Mouse (Mus musculus): ENCODE data around the gene Usp18. TPM values are rescaled to one million over a fixed set of nuclear protein-coding genes. Genes with fewer than 3 reads are reported as not detected.

Gene Usp18
- polyA plus RNA-seq (2012; fragmentation: generic; extraction: Trizol): 0.02 TPM
- long read RNA-seq, experiment 1: 0 reads
- long read RNA-seq, experiment 2: 0 reads

DNA sequence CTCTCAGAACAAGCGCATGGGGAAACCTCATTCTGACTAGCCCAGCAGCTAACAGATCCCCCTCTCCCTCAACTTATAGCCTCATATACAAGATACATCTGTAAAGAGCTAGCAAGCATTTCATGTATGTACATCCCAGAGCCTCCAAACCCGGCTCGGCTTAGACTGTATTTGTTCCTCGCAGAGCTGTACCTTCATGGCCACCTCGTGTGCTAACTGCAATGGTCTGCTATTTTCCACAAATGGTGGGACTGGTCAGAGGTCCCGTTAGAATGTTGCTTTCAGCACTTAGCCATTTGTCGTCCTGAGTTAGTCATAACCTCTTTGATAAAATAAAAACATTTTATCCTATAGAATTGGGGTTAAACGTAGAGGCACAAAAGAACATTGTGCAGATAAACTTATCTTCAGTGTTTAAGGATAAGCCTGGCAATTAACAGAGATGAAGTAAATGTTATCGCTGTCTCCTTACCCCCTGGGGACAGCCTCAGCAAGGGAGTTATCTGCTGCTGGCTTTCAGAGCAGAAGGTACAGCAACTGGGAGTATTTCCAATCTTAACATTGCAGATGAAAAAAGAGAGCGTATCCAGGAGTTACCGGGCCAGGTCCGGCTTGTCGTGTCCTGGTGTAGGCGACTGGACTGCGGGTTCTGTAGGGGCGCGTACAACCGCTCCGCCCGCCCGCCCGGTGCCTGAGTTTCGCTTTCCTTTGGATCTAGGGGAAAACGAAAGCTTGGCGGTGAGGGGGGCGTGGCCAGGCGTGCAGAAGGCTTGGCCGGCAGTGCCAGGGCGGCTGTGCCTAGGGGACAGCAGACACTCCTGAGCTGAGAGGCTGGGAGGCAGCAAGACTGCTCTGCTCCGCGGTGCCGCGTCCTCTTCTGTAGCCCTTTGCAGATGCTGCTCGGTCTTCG, at the start of gene Usp18:
Gene Usp18, plus strand, starts transcription at position 780 of the 910 bp plus-strand sequence.
- Histone ChIP-seq H3K27me3 (ENCODE audit: control insufficient read depth, insufficient read depth, insufficient read length) (peaks cover 24% of the 10 kb centered on the region), H3ac (ENCODE audit: control insufficient read depth, insufficient read length, low read depth) (peak within 1 kb of the TSS; percentile 18), H3K4me3 (ENCODE audit: insufficient read depth, poor library complexity, severe bottlenecking) (peak within 1 kb of the TSS; percentile 29), H3K79me3 (ENCODE audit: low read depth) (no peaks in the 10 kb centered on the region), H3K36me3 (ENCODE audit: control insufficient read depth, insufficient read depth) (no peaks in the 10 kb centered on the region), H3K79me2 (ENCODE audit: control insufficient read depth, insufficient read depth) (no peaks in the 10 kb centered on the region)
- TF ChIP-seq CTCF (IDR thresholded peaks at IDR 0.05; ENCODE audit: control insufficient read depth, insufficient read depth, insufficient read length): no peak
- TF ChIP-seq FOSL1 (IDR thresholded peaks at IDR 0.05; ENCODE audit: insufficient read depth, low read length, poor library complexity, severe bottlenecking): no peak
- TF ChIP-seq CEBPB (IDR thresholded peaks at IDR 0.05; ENCODE audit: low read depth): no peak
- TF ChIP-seq MYOD1 (IDR thresholded peaks at IDR 0.05; ENCODE audit: control insufficient read depth, insufficient read length, low read depth): no peak
- peak; percentile 43 for TF ChIP-seq MAX (IDR thresholded peaks at IDR 0.05)

DNA sequence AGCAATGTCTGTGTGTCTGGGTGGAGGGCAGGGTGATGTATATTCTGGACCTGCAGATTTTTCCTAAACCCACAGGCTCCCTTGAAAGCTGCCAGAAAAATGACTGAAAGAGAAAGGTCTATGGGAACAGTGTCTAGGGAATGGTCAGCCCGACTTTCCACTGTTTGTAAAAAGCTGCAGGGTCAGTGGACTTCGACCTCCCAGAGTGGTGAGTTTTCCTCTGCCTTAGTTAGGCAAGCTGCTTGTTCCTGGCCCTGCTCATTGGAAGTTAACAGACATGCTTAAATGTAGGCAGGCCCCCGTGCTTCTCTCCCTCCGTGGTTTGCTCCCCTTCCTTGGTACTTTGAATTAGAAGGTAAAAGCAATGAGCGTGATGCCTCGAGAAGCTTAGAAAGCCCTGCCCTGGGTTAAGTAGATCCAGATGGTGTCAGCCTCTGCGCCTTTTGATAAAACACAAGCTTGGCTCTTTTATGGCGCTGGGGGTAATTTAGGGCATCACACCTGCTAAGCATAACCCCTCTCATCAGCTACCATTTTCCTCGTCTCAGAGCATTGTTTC, 47.8 kb upstream of the Usp18 start:
- Histone ChIP-seq H3K4me3 (ENCODE audit: insufficient read depth, poor library complexity, severe bottlenecking) (no peak overlapping the region), H3K79me2 (ENCODE audit: control insufficient read depth, insufficient read depth) (no peaks in the 10 kb centered on the region), H3K27me3 (ENCODE audit: control insufficient read depth, insufficient read depth, insufficient read length) (no peaks in the 10 kb centered on the region), H3ac (ENCODE audit: control insufficient read depth, insufficient read length, low read depth) (no peak overlapping the region), H3K36me3 (ENCODE audit: control insufficient read depth, insufficient read depth) (no peaks in the 10 kb centered on the region), H3K79me3 (ENCODE audit: low read depth) (no peaks in the 10 kb centered on the region)
- TF ChIP-seq MAX (IDR thresholded peaks at IDR 0.05): no peak
- no peak for TF ChIP-seq FOSL1 (IDR thresholded peaks at IDR 0.05; ENCODE audit: insufficient read depth, low read length, poor library complexity, severe bottlenecking)
- TF ChIP-seq CTCF (IDR thresholded peaks at IDR 0.05; ENCODE audit: control insufficient read depth, insufficient read depth, insufficient read length): no peak
- no peak for TF ChIP-seq USF1 (IDR thresholded peaks at IDR 0.05; ENCODE audit: low read depth)
- TF ChIP-seq MYOG (IDR thresholded peaks at IDR 0.05; ENCODE audit: control insufficient read depth, extremely low read depth, insufficient read length): no peak
- no peak for TF ChIP-seq MYOD1 (IDR thresholded peaks at IDR 0.05; ENCODE audit: control insufficient read depth, insufficient read length, low read depth)
- no peak for TF ChIP-seq CEBPB (IDR thresholded peaks at IDR 0.05; ENCODE audit: low read depth)

DNA sequence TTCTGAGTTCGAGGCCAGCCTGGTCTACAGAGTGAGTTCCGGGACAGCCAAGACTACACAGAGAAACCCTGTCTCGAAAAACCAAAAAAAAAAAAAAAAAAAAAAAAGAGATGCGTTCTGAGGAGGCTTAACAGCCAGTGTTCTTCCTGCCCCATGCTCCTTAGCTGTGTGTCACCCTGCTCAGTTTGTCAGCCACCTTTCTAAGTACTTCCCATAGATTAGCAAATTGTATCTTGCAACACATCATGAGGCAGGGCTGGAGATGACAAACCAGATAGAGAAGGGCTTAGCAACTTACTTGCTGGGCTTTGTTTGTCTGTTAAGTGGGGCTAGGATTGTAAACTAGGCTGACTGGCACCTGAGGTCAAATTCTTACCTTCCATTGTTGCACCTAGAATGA, 45.2 kb upstream of the Usp18 start:
- no peaks in the 10 kb centered on the region for H3K36me3 ChIP-seq (ENCODE audit: control insufficient read depth, insufficient read depth)
- TF ChIP-seq USF1 (IDR thresholded peaks at IDR 0.05; ENCODE audit: low read depth): no peak
- TF ChIP-seq CTCF (IDR thresholded peaks at IDR 0.05; ENCODE audit: control insufficient read depth, insufficient read depth, insufficient read length): no peak
- no peak for TF ChIP-seq MYOD1 (IDR thresholded peaks at IDR 0.05; ENCODE audit: control insufficient read depth, insufficient read length, low read depth)
- TF ChIP-seq MAX (IDR thresholded peaks at IDR 0.05): no peak
- TF ChIP-seq MYOG (IDR thresholded peaks at IDR 0.05; ENCODE audit: control insufficient read depth, extremely low read depth, insufficient read length): no peak
- TF ChIP-seq FOSL1 (IDR thresholded peaks at IDR 0.05; ENCODE audit: insufficient read depth, low read length, poor library complexity, severe bottlenecking): no peak
- no peak for TF ChIP-seq CEBPB (IDR thresholded peaks at IDR 0.05; ENCODE audit: low read depth)

DNA sequence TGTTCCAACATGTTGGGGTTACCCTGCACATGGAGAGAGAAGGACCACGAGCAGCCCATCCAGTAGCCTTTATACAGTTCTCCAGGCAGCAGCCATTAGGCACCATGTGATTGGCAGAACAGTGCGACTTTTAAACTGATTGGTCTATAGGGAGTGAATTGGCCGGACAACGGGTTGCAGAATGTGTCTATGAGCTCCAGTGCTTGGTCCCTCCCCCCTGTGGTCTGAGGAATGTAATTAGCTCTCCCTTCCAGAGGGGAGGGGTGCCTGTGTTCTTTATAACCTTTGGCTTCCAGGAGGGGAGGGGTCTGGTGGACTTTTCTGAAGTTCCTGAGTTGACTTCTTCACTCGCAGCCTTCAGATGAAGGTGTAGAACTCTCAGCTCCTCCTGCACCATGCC, 43.7 kb upstream of the Usp18 start:
- Histone ChIP-seq H3K27me3 (ENCODE audit: control insufficient read depth, insufficient read depth, insufficient read length) (no peaks in the 10 kb centered on the region), H3K79me2 (ENCODE audit: control insufficient read depth, insufficient read depth) (no peaks in the 10 kb centered on the region), H3K4me3 (ENCODE audit: insufficient read depth, poor library complexity, severe bottlenecking) (no peak overlapping the region), H3K79me3 (ENCODE audit: low read depth) (no peaks in the 10 kb centered on the region), H3ac (ENCODE audit: control insufficient read depth, insufficient read length, low read depth) (no peak overlapping the region), H3K36me3 (ENCODE audit: control insufficient read depth, insufficient read depth) (no peaks in the 10 kb centered on the region)
- no peak for TF ChIP-seq MYOD1 (IDR thresholded peaks at IDR 0.05; ENCODE audit: control insufficient read depth, insufficient read length, low read depth)
- TF ChIP-seq CTCF (IDR thresholded peaks at IDR 0.05; ENCODE audit: control insufficient read depth, insufficient read depth, insufficient read length): no peak
- no peak for TF ChIP-seq USF1 (IDR thresholded peaks at IDR 0.05; ENCODE audit: low read depth)
- TF ChIP-seq CEBPB (IDR thresholded peaks at IDR 0.05; ENCODE audit: low read depth): no peak
- no peak for TF ChIP-seq FOSL1 (IDR thresholded peaks at IDR 0.05; ENCODE audit: insufficient read depth, low read length, poor library complexity, severe bottlenecking)

More for the DNA sequence above, 45.2 kb upstream of the Usp18 start:
- no peak overlapping the region for H3ac ChIP-seq (ENCODE audit: control insufficient read depth, insufficient read length, low read depth)
- no peaks in the 10 kb centered on the region for H3K27me3 ChIP-seq (ENCODE audit: control insufficient read depth, insufficient read depth, insufficient read length)
- no peak overlapping the region for H3K4me3 ChIP-seq (ENCODE audit: insufficient read depth, poor library complexity, severe bottlenecking)
- H3K79me3 ChIP-seq (ENCODE audit: low read depth): no peaks in the 10 kb centered on the region
- no peaks in the 10 kb centered on the region for H3K79me2 ChIP-seq (ENCODE audit: control insufficient read depth, insufficient read depth)

DNA sequence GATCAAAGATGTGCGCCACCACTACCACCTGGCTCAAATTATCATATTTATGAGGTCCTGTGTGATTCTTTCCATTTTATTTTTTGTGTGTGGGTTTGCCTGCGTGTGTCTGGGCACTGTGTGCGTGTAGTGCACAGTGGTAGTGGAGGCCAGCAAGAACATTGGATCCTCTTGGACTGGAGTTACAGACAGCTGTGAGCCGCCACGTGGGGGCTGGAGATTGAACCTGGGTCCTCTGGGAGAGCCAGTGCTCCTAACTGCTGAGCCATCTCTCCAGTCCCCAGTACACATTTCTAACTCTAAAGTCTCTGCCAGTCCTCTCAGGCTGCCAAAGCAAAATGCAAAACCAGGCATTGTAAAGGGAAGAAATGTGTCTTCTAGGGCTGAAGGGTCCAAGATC, 39.2 kb upstream of the Usp18 start:
- Histone ChIP-seq H3K27me3 (ENCODE audit: control insufficient read depth, insufficient read depth, insufficient read length) (peaks cover 12% of the 10 kb centered on the region), H3K79me3 (ENCODE audit: low read depth) (no peaks in the 10 kb centered on the region), H3K36me3 (ENCODE audit: control insufficient read depth, insufficient read depth) (no peaks in the 10 kb centered on the region), H3ac (ENCODE audit: control insufficient read depth, insufficient read length, low read depth) (no peak overlapping the region), H3K4me3 (ENCODE audit: insufficient read depth, poor library complexity, severe bottlenecking) (no peak overlapping the region), H3K79me2 (ENCODE audit: control insufficient read depth, insufficient read depth) (no peaks in the 10 kb centered on the region)
- TF ChIP-seq MAX (IDR thresholded peaks at IDR 0.05): no peak
